Mouse (Mus musculus) mature B cell (primary cell): ENCODE measurements around the gene Neurl1a.
"Not testable (repeated sequence)": the region's sequence is repeated elsewhere in the genome, so short reads cannot be mapped to it uniquely, and the experiment has no call there.

Experiments used
- in situ Hi-C: fragments of 300-500 bp; cut with MboI; formaldehyde crosslinking; loops from 2 replicates; pipeline ENCODE4 v1.14.3; 2019

Neurl1a gene

DNA sequence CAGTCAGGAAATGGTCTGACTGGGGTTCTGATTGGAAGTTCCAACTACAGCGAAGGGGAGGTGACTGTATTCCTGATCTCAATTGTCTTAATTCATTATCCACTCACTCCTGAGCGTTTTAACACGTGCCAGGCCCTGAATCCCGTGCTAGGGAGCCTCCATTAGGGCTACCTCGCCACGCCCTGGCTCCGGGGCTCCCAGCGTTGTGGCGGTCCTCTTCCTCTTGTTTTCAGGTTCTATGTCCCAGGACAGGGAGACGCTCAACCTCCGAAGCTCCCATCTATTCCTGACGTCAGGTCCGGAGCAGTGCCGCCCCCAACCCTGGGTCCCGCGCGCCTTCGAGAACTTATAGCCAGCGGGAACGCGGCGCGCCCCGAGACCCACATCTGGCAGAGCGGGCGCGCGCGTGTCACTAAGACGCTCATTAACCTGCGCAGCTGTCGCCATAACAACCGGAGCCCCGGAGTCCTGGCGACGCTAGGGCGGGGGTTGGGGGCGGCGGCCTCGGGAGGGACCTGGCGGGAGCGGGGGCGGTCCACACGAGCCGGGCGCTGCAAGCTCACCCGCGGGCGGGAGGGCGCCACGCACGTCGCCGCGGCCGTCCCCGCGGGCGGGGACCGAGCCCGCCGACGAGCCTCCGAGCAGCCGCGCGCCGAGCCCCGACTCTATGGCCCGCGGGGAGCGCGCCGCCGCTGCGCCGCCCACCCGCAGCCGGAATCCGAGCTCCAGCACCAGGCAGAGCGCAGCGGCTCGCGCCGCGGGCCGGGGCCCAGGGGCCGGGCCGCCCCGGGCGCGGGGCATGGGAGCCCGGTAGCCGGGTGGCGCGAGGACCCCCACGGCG, at the start of gene Neurl1a:
Neurl1a (plus strand) TSS at position 390 of the 841 bp plus-strand sequence.
- in situ Hi-C loops = no loop called here

GRCm38 (mm10) chr19:47128835-47129234, 49.8 kb upstream of the Neurl1a start:
- in situ Hi-C loops = no loop called here

DNA sequence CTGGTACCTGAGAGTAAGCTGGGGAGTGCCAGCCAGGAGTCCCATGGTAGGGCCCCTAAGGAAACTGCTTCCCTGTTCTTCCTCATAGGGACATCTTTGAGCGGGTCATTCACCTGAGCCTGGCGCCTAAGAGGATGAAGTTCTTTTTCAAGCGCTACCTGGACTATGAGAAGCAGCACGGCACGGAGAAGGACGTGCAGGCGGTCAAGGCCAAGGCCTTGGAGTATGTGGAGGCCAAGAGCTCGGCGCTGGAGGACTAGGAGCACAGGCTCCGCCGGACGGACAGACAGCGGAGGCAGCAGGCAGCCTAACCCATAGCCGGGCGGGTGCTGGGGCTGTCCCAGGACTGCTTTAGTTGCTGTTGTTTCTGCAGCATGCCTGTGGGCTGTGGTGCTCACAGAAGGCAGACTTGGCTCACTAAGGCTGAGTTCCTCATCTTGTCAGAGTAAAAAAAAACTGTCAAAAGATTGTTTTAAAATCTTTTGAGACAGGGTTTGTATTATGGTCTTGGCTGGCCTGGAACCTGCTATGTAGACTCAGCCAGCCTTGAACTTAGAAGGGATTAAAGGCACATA, 48.0 kb upstream of the Neurl1a start:
- in situ Hi-C loops = no loop called here

DNA sequence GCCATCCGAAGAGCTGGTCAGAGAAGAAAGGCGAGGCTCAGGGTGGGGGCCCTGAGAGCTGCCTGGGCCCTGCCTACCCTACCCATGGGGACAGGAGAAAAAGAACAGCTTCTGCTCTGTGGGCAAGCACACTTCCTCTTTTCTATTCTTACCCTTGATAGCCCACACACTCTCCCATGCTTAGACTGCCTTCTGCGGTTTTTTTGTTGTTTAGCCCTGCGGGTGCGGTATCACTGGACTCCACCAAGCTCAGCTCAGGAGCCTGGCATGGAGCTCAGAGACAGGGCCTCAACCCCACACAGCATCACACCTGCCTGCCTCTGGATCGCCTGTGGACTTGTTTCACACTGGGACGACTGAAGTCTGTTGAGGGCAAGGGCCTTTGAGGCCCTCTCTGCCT, 45.5 kb upstream of the Neurl1a start:
- in situ Hi-C loops = no loop called here

DNA sequence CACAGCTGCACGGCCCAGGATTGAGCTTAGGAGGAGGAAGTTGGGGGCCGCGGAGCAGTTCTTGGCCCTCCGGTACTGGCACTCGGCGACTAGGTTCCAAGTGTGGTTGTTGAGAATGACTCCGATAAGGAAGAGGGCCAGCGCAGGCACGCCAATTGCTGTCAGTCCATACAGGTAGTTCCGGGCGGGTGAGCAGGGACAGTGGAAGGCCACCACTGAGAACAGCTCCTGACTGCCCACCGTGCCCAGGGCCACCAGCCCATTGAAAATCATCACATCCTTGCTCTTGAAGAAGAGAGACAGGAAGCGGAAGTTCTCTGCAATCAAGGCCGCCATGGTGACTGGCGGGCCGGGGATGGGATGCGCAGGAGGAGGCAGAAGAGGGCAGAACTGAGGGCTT, 43.1 kb upstream of the Neurl1a start:
- in situ Hi-C loops = no loop called here

GRCm38 (mm10) chr19:47136170-47136569, 42.5 kb upstream of the Neurl1a start:
- in situ Hi-C loops = no loop called here

DNA sequence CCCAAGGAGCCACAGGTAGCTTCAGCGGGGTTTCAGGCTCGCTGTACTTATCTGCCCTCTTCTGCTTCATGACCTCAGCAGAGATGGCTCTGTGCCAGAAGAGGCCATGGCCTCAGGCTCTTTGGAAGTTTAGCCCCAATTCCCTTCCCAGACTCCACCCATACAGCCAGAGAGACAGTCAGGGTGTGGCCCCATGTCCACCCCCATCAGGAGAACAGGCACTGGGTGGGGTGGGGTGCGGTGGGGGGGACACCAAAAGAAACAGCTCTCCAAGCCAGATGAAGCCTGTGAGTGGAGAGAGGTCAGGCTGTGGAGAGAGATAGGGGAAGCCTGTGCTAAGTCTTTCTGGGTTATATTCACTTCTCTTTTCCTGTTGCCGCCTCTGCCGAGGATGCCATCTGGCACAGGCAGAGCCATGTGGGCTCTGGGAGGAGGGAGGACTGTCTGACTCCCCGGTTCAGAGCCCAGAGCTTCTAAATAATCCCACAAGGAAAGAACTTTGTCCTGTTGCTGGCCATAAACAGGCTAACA, 41.5 kb upstream of the Neurl1a start:
- in situ Hi-C loops = no loop called here

- in situ Hi-C loops = no loop called here
Observed at GRCm38 (mm10) chr19:47137771-47138421, 40.7 kb upstream of the Neurl1a start, which contains the start of gene Calhm2. Gene Calhm2, minus strand, starts transcription at chr19:47138294.

DNA sequence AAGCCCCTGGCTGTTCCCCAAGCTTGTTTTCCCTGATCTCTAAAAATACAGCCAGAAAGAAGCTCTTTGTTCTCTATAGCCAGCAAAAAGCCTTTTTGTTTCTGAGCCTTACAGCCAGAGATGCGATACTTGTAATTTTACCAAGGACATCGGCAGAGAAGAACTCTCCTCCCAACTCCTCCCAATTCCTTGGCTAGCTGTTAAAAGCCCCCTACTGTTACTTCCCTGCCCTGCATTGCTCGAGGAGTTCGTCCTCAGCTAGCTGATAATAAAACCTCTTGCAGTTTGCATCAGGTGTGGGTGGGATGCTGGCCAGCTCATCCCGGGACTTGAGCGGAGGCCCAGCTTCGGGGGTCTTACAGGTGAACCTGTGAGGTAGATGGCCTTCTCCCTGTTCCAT, 39.0 kb upstream of the Neurl1a start:
- in situ Hi-C loops = not testable (repeated sequence)

DNA sequence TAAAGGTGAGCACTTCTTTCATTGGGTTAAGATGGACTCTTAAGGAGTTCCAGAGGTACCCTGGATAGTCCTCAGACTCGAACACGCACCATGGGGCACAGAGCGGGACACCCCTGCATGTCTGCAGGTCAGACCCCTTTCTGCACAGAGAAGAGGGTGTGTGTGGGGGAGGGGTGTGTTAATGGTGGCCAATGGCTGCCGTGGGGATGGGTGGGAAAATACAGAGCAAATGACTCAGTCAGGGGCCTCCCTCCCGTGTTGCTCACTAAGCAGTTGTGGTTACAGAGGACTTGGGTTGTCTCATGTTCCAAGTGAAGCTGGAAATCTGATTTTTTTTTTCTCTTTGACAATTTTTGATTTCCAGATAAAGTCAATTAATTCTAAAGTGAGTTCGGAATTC, 36.2 kb upstream of the Neurl1a start:
- in situ Hi-C loops = no loop called here

DNA sequence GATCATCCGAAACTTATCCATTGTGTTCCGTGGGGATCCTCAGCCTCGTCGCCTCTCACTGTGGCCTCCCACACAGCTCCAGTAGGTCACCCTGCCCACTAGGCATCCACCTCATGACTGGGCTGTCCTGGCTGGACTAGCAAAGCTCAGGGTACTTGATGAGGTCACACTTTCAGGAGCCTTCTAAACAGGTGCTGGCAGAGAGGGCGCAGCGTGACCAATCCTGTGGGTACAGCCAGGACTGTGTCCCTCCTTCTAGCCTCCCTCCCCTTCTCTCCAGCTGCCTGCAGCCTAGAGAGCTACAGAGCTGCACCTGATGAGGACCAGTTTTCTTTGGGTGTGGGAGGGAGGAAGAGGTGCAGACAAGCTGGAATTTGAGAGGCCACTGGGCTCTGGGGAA, 34.5 kb upstream of the Neurl1a start, which contains the start of gene Calhm1:
Calhm1 (minus strand) TSS at position 101 of the 400 bp plus-strand sequence.
- in situ Hi-C loops = no loop called here

DNA sequence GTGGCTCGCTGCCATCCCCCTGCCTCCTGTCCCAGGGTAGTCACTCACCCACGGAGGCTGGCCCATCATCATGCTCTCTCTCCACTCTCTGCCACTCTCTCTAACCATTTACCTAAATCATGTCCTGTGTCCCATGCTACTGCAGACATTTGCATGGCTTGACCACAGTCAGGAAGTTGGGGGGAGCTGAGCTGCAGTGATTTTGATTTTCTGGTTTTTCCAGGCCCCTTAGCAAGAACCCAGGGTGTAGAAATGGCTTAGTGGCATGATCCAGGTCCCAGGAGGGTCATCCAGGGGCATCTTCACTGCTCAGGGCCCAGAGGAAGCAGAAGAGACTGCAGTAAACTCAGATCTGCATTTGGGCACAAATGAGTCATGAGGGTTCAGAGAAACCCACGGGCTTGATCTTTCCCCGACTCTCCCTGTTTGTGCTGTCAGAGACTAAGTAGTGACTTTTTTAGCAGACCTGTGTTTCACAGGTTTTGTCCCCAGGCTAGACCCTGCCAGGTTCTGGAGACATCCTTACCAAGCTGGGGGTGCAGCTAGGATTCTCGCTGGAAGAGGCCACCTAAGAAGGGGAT, 30.3 kb upstream of the Neurl1a start:
- in situ Hi-C loops = no loop called here

DNA sequence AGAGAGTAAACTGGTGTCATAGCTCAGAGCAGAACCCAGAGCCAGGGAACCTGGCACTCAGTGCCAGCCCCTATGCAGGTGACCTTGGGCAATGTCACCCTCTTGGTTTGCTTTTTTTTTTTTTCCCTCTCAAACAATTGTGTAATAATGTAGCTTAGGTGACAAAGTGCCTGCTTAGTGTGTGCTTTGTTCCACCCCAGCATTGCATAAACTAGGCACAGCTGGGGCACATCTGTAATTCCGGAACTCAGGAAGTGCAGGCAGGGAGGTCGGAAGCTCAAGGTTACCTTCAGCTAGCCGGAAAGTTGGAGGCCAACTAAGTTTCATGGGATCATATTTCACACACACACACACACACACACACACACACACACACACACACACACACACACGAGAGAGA, 28.8 kb upstream of the Neurl1a start:
- in situ Hi-C loops = no loop called here

- in situ Hi-C loops = no loop called here
Observed at GRCm38 (mm10) chr19:47151332-47152061, 27.1 kb upstream of the Neurl1a start.

- in situ Hi-C loops = no loop called here
Observed at GRCm38 (mm10) chr19:47152062-47152369, 26.6 kb upstream of the Neurl1a start.

DNA sequence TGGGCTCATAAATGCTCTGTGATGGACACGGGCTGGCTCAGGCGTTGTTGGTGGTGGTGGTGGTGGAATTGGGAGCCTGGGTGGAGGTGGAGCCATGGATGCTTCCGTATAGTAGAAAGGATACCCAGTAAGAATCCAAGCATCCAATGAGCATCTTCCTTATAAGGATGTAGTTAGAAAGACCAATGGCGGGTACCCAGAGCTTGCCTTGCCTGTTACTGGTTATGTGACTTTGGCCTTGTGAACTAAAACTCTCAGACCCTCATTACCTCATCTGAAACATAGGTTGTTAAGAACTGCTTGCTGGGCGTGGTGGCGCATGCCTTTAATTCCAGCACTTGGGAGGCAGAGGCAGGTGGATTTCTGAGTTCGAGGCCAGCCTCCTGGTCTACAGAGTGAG, 24.9 kb upstream of the Neurl1a start:
- in situ Hi-C loops = no loop called here

DNA sequence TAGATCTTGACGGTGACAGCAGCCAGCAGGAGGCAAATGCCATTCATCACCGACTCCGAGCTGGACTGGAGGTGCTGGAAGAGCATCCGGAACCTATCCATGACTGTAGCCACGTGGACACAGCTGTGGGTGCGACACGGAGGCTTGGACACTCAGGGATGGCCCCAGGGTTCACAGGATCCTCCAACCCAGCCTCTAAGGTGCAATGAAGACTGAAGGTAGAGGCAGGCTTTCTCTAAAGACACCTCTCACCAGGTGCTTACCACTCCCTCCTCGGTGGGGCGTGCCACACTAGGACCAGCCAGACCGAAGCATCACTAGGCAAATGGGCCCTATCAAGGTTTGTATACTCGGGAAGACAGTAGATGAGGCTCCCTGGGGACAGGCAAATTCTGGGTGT, 21.0 kb upstream of the Neurl1a start, which contains the start of gene Calhm3:
Calhm3 (minus strand) TSS at position 101 of the 400 bp plus-strand sequence.
- in situ Hi-C loops = no loop called here

DNA sequence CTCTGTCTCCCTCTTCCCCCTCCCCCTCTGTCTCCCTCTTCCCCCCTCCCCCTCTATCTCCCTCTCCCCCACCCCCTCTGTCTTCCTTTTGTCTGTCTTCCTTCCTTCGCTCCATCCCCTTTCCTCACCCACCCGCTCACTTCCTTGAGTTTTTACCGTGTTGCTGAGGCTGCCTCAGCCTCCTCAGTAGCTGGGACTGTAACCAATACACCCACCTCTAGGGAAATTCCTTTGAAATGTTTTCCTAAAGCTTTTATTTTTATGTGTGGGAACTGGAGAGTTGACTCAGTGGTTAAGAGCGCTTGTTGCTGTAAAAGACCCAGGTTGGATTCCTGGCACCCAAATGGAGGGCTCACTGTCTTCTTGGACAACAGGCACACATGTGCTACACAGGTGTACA, 17.0 kb upstream of the Neurl1a start:
- in situ Hi-C loops = no loop called here

DNA sequence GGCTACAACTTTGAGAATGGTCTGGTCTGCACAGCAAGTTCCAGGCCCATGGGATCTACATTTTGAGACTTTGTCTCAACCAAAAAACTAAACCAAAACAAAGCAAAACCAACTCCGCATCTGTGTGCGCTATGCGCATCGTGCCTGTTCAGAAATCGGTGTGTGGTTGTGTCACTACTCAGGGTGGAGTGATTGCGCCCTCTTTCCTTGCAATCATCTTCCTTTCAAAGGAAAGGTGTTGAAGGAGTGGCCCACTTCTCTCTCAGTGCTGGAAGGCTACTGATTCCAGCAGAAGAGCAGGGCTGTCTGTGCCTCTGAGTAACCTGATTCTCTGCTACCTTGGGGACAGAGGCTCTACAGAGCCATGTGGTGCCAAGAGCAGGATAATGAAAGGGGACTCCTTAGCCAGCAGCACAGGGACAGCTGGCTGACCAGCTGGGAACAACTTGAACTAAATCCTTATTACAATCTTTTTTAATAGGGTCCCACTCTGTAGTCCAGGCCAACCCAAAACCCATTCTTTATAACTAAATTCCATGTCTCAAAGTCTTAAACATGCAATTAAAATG, 15.4 kb upstream of the Neurl1a start:
- in situ Hi-C loops = no loop called here

- in situ Hi-C loops = loop anchor here (5.0 kb wide), 1 partner anchor 44 kb away; no protein-coding TSS in a partner anchor
Observed at GRCm38 (mm10) chr19:47166758-47167157, 11.9 kb upstream of the Neurl1a start.

DNA sequence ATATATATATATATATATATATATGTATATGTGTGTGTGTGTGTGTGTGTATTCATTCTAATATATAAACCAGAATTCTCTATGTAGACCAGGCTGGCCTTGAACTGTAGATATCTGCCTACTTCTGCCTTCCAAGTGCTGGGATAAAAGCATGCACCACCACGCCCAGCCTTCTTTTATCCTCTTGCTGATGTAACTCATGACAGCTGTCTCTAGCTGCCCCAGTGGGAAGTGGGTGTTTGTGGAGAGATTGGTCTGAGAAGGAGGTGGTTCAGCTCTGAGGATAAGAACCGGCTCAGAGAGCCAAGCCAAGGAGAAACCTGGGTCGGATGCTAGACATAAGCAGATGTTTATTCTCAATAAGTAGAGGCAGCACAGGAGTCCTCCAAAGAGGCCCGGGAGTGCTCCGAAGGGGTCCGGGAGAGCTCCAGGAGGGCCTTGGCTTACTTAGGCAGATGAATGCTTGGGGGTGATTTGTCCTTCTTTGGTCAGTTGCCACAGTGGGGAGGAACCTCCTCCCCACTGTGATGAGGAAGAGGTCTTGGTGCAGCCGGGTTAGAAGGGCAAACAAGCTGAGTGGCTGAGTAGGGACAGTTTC, 10.9 kb upstream of the Neurl1a start:
- in situ Hi-C loops = loop anchor here (5.0 kb wide), 1 partner anchor 45 kb away; no protein-coding TSS in a partner anchor
